Mouse (Mus musculus) retina, adult 2 months (tissue): ENCODE results near the gene Cdkn2aip.

ENCODE experiments used
- DNase-seq: peaks from one replicate; pipeline ENCODE4 v3.0.0-alpha.2; 2012; ENCODE audit warnings: low read depth, low spot score

The Cdkn2aip gene

DNA sequence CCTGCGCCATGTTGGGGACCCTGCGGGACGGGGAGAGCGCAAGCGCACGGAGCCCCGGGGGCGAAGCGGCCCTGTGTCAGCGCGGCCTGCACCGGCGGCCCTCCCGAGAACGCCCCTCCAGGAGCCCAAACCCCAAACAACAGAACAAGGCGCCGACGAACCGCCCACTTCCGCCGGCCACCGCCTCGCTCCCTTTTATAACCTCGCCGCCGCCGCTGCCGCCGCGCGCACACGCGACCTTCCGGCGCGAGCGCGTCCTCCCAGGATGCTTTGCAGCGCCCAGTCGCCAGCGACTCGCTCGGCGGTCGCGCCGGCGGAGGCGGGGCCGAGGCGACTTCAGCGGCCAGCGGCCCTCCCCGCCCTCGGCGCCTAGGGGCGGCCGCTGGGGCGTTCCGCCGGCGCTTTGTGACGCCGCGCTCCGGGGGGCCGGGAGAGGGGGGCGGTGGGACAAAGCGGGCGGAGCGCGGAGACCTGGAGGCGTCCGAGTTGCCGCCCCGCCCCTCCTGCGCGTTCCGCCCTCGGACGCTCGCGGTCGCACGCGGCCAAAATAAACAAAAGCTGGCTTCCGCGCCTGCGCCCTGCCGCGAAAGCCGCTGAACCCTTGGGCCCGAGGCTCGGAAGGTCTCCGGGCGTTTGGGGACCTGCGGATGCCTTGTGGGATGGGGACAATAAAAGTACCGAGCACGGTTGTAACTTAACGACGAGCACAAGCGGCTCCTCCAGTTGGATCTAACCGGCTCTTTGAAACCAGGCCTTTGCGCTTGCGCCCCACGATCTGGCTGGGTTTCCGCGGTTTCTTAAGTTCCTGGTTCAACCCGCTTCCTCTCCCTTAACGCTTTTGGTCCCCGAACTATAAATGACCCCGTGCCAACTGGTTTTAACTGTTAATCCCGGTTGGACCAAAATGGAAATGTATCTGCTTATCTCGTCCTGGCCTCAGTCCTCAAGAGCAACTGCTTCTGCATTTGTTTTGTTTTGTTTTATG, at the start of gene Cdkn2aip:
Gene Cdkn2aip, minus strand, starts transcription at position 172 of the 985 bp plus-strand sequence.
- DNase-seq: peak; percentile 90

DNA sequence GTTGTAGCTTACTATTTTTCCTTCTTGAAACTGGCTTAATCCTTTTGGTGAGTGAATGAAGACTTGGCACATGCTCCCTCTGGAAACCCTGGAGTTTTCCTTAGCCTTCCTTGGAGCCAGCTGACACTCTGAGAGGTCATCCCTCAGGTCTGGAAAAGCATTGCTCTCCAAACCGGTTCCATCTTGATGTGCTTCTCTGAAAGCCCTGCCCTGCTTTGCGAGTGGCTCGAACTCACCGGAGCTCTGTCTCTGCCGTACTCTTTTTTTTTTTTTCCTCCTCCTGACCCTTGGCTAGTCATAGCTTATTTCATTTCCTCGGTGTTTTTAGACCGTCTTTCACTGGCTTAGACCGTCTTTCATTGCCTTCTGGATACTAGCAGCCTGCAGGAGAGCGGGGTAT, 49.5 kb upstream of the Cdkn2aip start:
- DNase-seq: no peak

DNA sequence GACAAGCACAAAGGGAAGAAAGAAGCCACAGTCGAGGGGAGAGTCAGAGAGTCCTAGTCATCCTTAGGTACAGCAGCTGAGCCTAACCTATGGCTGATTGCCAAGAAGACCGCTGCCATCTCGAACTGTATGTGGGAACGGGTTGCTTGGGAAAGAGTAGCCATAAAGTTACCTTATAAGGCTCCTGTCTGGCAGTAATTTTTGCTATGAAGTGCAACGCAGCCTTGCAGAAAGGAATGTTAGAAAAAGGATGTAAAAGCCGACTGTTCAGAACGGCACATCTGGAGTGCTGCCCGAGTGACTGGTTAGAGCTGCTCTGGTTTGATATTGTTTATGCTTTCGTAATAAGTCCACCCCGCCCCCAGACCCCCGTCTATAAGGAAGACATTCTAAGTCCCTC, 47.0 kb upstream of the Cdkn2aip start:
- DNase-seq: no peak

DNA sequence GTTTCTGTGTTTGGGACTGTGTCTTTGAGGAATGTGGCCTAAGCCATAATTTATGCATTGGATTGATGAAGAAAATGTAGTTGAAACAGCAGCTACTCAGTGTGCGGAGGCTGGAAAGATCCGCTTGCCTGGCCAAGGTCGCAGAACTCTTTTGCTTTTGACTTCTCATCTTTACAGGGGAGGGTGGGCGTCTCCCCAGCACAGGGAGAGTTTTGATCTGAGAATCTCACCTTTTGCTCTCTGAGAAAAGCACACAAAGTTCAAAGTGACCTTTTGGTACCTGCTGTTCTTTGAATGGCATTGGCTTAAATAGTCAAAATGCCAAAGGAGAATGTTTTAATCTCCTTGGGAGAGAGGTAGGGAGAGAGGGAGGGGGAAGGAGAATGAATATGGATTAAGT, 46.5 kb upstream of the Cdkn2aip start:
- DNase-seq: no peak

DNA sequence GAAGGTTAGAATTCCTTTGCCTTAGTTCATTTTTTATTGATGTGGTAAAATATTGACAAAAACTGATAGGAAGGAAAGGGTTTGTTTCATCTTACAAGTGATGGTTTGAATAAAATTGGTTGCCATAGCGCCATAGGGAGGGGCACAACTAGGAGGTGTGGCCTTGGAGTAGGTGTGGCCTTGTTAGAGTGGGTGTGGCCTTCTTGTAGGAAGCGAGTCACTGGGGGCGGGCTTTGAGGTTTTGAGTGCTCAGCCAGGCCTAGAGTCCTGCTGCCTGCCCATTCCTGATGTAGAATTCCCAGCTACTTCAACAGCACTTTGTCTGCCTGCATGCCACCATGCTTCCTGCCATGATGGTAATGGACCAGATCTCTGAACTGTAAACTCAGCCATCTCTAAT, 39.4 kb upstream of the Cdkn2aip start:
- no peak for DNase-seq

DNA sequence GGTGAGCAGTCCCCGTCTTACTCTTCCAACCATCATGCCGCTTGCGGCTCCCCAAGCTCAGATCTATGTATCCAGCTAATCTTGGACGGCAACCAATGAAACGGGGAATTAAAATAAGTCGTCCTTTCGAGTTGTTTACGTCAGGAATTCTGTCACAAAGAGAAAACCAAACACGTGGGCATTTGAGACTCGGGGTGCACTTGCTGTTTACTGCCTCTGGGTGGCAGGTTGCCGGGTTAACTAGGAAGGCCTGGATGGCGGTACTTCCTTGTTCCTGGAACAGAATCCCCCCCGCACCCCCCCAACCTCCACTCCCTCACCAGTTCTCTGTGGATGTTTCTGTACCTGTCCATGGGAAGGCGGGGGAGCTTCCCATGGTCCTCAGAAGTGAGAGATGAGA, 36.4 kb upstream of the Cdkn2aip start:
- DNase-seq: no peak

DNA sequence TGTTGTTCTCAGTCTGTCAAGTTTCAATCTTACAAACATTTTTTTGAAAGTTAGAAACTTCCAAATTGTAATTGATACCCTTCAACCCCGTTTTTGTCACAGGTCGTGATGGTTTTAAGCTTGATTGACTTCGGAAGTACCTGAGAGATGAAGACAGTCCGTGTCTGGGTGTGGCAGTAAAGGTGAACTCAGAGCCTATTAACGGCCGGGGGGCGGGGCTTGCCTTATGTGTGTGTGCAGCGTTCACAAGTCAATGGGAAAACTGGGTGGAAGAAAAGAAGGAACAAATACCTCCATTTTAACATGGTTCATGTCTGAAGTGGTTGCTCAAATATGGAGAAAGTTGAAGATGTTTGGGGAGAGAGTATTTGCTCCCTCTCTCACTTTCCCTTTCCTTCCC, 35.8 kb upstream of the Cdkn2aip start:
- DNase-seq: no peak

DNA sequence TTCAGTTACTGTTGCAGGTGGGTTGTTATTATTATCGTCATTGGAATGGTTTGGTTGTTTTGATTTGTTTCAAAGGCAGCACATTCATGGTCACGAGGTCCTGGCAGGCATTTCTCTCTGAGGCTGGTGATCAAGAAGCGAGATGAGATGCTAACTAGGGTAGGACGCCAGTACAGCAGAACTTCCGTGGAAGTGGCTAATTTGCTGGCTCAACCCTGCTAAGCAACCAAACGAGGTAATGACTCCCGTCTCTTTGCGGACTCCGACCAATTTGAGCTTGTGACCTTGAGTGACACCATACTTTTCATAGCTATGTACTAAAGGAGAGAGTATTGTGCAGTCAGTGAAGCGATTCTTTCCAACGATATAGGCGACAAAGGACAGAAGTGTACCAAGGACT, 32.6 kb upstream of the Cdkn2aip start:
- DNase-seq: no peak

DNA sequence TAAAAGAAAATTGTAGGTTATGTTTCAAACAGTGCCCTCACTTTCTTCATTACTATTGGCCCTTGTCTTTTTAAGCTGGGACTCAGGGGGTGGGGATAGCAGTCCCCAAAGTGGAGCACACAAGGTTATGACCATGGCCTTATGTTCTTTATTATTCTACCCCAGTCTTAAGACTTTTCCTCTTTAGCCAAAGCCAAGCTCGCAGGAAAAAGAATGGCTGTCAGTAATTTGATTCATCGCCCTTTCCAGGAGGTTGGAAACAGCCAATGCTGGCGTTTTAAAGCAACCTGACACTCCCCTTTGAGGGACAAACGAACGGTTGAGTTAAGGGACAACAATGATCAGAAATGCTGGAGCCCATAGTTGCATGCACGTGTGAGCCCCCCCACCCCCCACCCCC, 32.1 kb upstream of the Cdkn2aip start:
- no peak for DNase-seq

DNA sequence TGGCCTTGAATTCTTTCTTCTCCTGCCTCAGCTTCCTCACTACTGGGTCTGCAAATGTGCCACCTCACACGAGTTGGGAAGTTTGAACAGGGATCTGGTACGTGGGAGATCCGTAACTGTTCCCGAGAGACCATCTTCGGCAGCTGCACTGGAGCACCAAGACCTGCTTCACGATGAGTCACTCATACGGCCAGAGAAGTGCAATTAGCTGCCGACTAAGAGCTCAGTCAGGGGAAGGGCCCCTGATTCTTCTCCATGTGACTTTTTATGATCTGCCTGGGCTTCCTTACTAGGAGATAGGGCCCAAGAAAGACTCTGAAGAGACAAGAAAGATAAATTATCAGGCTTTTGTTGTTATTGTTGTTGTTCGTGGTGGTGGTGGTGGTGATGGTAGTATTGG, 31.1 kb upstream of the Cdkn2aip start:
- DNase-seq: no peak

DNA sequence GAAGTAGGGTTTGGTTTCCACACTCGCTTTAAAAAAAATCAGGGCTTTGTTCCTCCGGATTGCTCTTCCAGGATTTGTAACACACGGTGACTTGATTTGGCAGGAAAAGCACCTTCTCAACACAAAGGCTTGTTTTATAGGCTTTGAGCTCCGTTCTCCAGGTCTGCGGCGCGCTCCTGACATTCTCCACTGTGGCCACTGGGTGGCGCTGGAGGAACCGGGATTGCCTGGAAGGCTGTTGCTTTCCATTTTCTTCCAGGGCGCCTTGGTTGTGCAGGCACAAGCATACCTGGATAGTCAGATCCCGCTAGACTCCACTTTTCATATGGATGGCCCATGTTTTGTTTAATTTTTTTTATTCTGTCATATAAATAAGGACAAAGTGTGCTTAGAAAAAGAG, 29.7 kb upstream of the Cdkn2aip start:
- peak; percentile 60 for DNase-seq

DNA sequence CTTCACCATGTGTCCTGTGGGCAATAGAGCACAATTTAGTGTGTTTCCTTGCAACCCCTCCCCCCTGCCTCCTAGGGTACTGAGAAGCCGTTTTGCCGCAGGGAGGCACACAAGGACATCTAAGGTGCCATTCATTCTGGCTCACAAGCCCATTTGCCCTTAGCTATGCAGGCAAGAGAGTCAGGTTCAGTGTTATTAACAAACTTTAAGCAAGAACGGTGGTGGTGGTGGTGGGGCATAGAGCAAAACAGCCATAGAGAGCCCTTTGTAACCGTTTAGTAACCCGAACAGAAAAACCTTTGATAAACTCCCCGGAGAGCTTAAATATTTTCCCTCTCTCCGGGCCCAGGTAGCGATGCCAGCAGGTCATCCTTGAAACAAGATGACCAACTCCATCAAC, 29.3 kb upstream of the Cdkn2aip start:
- no peak for DNase-seq

DNA sequence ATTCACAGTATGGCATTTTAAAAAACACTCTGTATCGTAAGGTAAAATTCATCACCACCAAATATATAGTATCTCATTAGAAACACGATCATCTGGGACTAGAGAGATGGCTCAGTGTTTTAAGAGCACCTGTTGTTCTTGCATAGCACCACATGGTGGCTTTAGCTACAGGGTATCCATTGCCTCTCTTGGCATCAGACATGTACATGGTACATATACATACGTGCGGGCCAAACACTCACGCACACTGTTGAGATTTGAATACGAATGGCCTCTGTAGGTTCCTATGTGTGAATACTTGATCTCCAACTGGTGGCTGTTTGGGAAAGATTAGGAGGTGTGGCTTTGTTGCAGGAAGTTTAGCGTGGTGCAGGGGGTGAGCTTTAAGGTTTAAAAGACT, 28.6 kb upstream of the Cdkn2aip start:
- DNase-seq: no peak

DNA sequence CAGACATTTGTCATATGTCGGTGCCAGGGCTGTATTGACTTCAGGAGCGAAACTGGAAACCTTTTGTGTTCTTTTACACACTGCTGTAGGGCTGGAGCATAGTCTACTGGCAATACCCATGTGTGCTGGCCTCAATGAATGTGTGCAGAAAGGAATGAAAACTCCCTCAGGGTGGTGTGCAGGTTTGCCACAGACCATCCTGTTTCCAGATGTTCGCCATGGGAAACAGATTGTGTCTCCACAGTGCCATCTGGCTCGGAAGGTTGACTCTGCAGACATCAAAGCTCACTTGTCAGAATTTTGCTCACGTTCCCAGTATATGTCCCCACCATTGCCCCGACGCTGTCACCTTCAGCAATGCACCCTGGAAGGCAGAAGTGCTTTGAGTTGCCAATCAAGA, 23.4 kb upstream of the Cdkn2aip start:
- DNase-seq: no peak

DNA sequence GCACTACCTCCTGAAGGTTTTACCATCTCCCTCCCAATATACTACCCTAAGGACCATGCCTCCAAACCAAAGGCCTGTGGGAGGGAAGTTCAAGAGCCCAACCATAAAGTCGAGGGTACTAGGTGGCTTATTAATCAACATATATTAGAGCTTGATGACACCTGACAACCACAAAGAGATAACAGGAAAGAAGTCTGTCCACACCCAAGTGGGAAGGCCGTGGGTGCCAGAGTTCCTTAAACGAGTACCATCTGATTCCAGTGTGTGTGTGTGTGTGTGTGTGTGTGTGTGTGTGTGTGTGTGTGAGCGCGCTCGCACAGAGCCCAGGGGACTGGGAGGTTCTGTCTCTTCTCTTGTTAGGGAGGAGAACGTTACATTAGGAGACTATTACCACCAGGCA, 15.6 kb upstream of the Cdkn2aip start:
- no peak for DNase-seq

DNA sequence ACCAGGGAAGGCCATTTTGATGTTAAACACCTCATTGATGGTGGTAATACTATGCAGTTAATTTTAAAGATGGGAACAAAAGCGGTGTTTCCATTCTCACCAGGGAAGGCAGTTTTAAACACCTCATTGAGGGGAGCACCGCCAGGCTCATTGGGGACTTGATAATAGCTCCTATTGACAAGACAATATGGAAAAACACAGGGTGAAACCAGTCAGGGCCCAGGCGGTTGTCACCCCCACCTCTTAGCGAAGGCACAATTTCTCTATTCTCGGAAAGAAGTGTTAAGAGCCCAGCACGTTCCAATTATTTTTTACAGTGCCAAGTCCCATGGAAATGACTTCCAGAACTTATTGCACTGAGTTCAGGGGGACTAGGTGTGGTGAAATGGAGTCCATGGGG, 13.2 kb upstream of the Cdkn2aip start:
- no peak for DNase-seq

DNA sequence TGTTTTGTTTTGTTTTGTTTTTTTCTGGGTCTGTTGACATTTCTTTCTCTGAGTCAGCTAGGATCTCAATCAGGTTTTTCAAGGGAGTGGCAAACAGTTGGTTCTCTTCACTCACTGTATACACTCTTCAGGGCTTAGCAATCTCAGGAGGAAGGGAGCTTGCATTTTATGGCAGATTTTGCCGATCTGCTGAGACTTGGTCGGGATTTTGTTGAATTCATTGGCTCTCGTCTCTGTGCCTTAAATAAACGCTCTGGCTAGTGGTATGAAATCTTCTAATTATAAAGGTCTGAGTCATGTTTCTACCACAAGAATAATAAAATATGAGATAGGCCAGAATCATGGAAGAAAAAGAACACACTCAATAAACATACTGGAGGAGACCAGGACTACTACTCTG, 7.9 kb upstream of the Cdkn2aip start:
- no peak for DNase-seq

DNA sequence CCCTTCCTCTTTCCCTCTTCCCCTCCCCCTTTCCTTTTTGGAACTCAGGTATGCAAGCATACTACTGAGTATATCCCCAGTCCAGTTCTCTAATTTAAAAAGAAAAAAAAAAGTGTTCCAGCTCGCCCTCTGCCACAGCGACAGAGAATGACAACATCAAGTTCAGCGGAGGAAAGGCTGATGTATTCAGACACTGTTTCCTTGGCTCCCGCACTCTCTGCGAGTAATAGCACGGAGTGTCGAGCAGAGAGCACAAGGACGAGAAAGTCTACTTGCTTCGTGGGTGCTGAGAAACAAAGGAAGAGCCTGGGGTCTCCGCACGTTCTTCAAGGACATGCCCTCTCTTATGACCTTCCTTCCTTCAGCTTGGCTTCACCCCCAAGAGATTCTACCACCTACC, 4.9 kb upstream of the Cdkn2aip start:
- no peak for DNase-seq

DNA sequence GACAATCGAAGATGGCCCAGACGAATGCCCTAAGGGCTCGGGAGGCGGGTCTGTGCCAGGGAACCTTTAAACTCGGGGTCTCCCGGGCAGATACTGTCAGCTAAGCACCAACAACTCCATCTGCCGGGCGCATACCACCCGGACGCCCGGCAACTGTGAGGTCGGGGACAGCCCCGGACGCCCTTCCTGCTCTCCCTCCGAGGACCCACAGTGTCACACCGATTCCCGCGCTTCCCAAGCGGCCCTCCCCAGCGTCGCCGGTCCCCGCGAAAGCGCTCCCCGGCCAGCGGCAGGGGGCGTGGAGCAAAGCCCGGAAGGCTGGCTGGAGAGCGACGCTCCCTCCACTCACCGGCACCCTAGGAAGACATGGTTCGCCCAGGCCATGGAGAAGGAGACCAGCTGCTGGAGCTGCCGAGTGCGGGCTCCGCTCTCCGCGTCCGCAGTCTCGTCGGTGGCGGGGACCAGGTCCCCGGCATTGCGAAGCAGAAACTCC, 515 bp downstream of the Cdkn2aip start:
- no peak for DNase-seq

DNA sequence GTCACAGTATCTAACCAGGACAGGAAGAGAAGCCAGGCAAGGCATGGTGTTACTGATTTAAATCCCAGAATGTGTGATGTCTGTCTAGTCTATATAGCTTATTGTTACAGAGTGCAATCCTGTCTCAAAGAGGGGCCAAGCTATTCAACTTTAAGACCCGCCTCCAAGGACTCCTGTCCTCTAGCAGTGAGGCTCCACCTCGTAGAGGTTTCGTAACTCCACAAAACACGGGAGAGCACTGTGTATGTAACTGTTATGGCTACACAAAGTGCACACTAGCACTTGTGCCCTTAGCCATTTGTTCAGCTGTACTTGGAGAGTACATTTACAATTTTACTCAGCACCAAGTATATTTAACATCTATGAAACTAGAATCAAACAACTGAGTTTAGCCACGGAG, 5.6 kb downstream of the Cdkn2aip start:
- DNase-seq: no peak

DNA sequence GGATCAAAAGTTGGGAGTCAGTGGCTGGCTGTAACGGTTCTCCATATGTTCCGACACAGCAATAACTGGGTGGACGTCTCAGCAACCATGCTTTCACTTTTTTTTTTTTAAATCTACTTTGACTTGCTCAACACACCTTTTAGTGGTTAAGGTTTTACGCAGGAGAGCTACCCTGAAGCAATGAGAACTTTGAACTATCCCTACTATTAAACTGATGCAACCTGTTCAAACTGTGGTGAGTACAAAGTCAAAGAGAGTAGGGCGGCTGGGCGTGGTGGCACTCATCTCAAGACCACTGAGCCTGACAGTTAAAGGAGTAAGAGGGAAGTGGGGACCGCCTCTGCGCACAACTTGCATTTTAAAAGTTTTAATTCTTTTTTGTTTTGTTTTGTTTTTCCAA, 7.0 kb downstream of the Cdkn2aip start:
- DNase-seq: no peak

DNA sequence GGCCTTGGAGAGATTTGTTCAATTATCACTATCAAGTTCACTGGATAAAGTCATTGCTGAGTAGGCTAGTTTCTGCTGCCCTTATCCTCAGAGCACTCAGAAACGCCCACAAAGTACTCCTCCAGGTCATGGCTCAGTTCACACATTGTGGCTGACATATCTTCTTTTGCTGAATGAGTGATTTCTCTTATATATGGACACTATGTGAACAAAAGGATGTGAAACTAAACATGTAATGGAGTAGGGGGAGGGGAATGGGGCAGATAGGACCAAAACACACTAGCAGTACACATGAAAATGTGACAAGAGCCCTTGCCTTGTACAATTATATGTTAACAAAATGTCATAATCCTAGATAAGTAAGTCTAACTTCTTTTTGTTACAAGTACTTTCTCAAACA, 11.4 kb downstream of the Cdkn2aip start:
- DNase-seq: no peak

DNA sequence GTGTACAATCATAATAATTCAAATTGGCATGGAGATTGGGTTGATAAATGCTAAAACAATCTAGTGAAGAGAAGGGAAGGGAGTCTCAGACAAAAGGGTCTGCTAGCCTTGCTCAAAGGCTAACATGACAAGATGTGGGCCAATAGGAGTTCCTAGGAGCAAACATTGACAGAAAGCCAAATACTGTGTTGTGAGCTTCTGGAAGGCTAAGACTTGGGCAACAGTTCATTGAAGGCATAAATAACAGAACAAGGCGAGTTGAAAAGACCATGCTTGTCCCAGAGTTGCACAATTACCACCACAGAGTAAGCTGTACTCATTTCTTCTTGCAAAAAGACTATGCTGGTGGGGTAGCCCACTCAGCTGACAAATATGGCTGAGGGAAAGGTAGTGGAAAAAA, 16.0 kb downstream of the Cdkn2aip start:
- DNase-seq: no peak
